Mouse (Mus musculus): ENCODE measurements at regions not wholly inside any gene's neighbourhood (a gene's known extent, or its start where the extent isn't known, plus 50 kb on each side); places are given as distances from the start of the nearest gene placed in this dataset.

DNA sequence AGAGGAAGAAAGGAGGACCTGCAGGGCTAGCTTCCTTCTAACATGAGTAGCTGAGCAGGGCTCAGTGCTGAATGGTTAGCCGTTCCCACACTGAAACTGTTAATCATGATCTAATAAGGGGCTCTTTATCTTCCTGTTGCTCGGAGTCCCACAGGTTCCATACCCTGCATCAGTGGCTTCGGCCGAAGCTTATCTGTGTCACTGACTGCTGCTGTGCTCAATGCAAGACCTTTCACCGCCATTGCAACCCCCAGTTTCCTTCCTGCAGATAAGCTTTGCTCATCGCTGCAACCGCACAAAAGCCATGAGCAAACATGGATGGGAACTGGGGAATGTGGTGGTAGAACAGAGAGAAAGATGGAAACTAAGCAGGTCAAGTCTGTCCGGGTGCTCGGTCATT, 63.5 kb upstream of the Ahr start:
- TF ChIP-seq CTCF (conservative IDR thresholded peaks at IDR 0.05; ENCODE audit: low read length) (no peak), POU5F1 (IDR thresholded peaks at IDR 0.05; ENCODE audit: borderline replicate concordance, low read length) (no peak), NANOG (IDR thresholded peaks at IDR 0.05; ENCODE audit: borderline replicate concordance, low read length) (no peak)
- no peak overlapping the region for H3K4me3 ChIP-seq (replicated peaks; ENCODE audit: low read length)
- H3K27me3 ChIP-seq (ENCODE audit: insufficient read depth, low read length): no peaks in the 10 kb centered on the region
- H3K9me3 ChIP-seq (ENCODE audit: low read length): no peaks in the 10 kb centered on the region
- no peaks in the 10 kb centered on the region; the same call in 1 of the 2 replicates for H3K4me1 ChIP-seq (replicated peaks; ENCODE audit: low read depth, low read length)
- no peaks in the 10 kb centered on the region for H3K36me3 ChIP-seq (ENCODE audit: insufficient read depth, low read length)

DNA sequence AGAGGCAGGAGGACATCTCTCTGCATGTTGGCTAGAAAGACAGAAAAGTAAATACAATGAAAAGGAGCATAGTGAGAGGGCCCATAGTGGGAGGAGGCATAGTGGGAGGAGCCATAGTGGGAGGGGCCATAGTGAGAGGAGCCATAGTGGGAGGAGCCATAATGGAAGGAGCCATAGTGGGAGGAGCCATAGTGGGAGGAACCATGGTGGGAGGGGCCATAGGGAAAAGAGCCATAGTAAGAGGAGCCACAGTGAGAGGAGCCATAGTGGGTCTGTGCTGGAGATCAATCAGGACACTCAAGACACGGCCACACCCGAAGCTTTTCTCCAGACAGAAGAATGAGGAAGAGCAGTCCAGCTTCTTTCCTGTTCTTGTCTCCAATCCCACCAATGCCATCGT, 58.0 kb upstream of the Ahr start:
- Histone ChIP-seq H3K4me3 (replicated peaks; ENCODE audit: low read length) (no peak overlapping the region), H3K27me3 (ENCODE audit: insufficient read depth, low read length) (no peaks in the 10 kb centered on the region), H3K36me3 (ENCODE audit: insufficient read depth, low read length) (no peaks in the 10 kb centered on the region), H3K9me3 (ENCODE audit: low read length) (no peaks in the 10 kb centered on the region), H3K4me1 (replicated peaks; ENCODE audit: low read depth, low read length) (no peaks in the 10 kb centered on the region; the same call in 1 of the 2 replicates)
- TF ChIP-seq NANOG (IDR thresholded peaks at IDR 0.05; ENCODE audit: borderline replicate concordance, low read length) (no peak), POU5F1 (IDR thresholded peaks at IDR 0.05; ENCODE audit: borderline replicate concordance, low read length) (no peak), CTCF (conservative IDR thresholded peaks at IDR 0.05; ENCODE audit: low read length) (no peak)

Data from E14TG2a.4 (cell line).